Mouse (Mus musculus) liver, adult 2 months (tissue): ENCODE results near the gene Tmem254c. TPM values are rescaled to one million over a fixed set of nuclear protein-coding genes. Genes with fewer than 3 reads are reported as not detected.
"Not testable (repeated sequence)": the region's sequence is repeated elsewhere in the genome, so short reads cannot be mapped to it uniquely, and the experiment has no call there.

Source experiments
- DNase-seq: peaks from one replicate; pipeline ENCODE4 v3.0.0-alpha.2; 2011; ENCODE audit warnings: low read depth, low spot score; ENCODE audit errors: extremely low read depth
- H3K27ac ChIP-seq: fragments of 200-500 bp; replicated peaks from 2 replicates; pipeline ENCODE4 v1.5.1; 2012; ENCODE audit warnings: low read depth, mild to moderate bottlenecking, control low read depth, inconsistent platforms, low read length; ENCODE audit not compliant: insufficient read depth
- H3K27me3 ChIP-seq: fragments of 200-500 bp; 2 replicates; pipeline ENCODE4 v1.6.1; 2012; ENCODE audit warnings: mild to moderate bottlenecking, moderate library complexity, low read length, inconsistent platforms; ENCODE audit not compliant: control insufficient read depth, insufficient read depth
- H3K36me3 ChIP-seq: fragments of 200-500 bp; 2 replicates; pipeline ENCODE4 v1.6.1; 2012; ENCODE audit warnings: low read length, inconsistent platforms; ENCODE audit not compliant: control insufficient read depth, insufficient read depth
- H3K4me1 ChIP-seq: fragments of 200-500 bp; 2 replicates; pipeline ENCODE4 v1.6.1; 2011; ENCODE audit warnings: low read length; ENCODE audit not compliant: control insufficient read depth, insufficient read depth
- H3K4me3 ChIP-seq: fragments of 200-500 bp; 2 replicates; pipeline ENCODE4 v1.5.1; 2011; ENCODE audit warnings: low read depth, mild to moderate bottlenecking, control low read depth, low read length, moderate library complexity; ENCODE audit not compliant: insufficient read depth
- H3K79me2 ChIP-seq: fragments of 200-500 bp; 2 replicates; pipeline ENCODE4 v1.6.1; 2012; ENCODE audit warnings: inconsistent platforms, mild to moderate bottlenecking, low read length, moderate library complexity; ENCODE audit not compliant: control insufficient read depth, insufficient read depth
- H3K9ac ChIP-seq: fragments of 200-500 bp; 2 replicates; pipeline ENCODE4 v1.6.1; 2012; ENCODE audit warnings: low read depth, mild to moderate bottlenecking, control low read depth, inconsistent platforms, low read length
- WGBS: fragments of 180-500 bp; shearing (Covaris S2); methylation state at CpG from one replicate; pipeline ENCODE4 v1.1.7; 2018; 5-methylcytosine and 5-hydroxymethylcytosine counted together
- polyA plus RNA-seq: library from polyadenylated mRNA; depleted of rRNA; stranded (reverse); fragments of >200 nt; gene quantifications from 2 replicates; pipeline ENCODE4 v1.2.3, GENCODE M21; 2012; rRNA removed
- total RNA-seq: library from RNA; depleted of rRNA; stranded (reverse); fragments of >200 nt; gene quantifications from 2 replicates; pipeline ENCODE4 v1.2.3, GENCODE M21; 2014; rRNA removed

The Tmem254c gene
- total RNA-seq (29.7 and 34.0 TPM in 2 replicates), polyA plus RNA-seq (150 and 159 TPM in 2 replicates)

DNA sequence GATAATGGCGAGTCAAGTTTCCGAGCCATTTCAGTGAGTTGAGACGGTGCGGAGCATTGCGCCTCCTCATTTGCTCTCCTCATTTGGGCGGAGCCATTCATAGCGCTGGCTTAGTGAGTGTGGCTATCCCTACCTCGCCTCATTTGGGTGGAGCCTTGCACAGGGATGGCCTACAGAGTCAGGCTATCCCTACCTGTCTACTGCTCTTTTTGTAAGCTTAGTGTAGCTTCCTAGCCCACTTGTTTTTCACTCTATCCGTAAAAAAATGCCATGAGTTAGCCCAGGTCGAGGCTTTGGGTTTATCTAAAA is at the start of gene Tmem254c:
Gene Tmem254c (minus strand): TSS at position 31 of the 309 bp plus-strand sequence.
- WGBS, result no CpG with 5 or more reads among the region's 10 CpGs
- not testable (repeated sequence) for H3K4me3 ChIP-seq, H3K9ac ChIP-seq

DNA sequence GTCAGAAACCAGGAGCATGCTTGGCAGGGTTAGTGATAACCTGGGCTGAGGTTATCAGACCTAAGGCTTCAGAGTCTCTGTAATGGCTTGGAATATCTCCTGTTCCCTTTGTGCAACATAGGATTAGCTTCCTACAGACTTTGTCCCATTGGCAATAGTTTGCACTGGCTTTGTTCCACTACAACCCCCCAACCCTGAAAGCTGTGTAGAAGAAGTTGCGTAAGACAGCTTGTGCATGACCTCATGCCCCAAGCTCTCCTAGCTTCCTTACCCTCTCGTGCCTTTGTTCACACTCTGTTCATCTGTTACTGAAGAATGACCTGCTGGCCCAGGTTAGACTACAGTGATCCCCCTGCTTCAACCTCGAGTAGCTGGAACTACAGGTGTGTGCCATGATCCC is 30.5 kb upstream of the Tmem254c start:
- not testable (repeated sequence) for H3K4me1 ChIP-seq, H3K27me3 ChIP-seq, H3K36me3 ChIP-seq, H3K79me2 ChIP-seq, H3K9ac ChIP-seq, DNase-seq, H3K4me3 ChIP-seq, H3K27ac ChIP-seq
- no CpG with 5 or more reads among the region's 3 CpGs for WGBS

More for the DNA sequence above, at the start of gene Tmem254c:
- not testable (repeated sequence) for H3K79me2 ChIP-seq, H3K4me1 ChIP-seq, H3K36me3 ChIP-seq, DNase-seq, H3K27ac ChIP-seq, H3K27me3 ChIP-seq

DNA sequence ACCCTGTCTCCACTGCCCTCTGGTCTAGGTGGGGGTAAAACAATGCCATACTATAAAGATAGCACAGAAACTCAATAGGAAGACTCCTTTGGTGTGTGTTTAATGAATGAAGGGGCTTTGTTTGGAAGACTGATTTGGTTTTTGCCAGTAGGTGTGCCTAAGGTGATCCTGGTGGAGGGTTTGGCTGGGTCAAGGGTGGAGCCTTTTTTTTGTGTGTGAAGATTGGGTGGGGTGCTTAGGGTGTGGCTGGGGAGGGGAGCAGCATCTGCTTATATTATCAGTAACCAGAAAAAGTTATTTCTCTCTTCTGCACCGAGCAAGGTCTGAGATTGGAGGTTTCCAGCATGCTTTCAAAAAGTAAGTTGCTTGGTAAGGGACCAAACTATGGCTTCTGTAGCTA is 14.8 kb upstream of the Tmem254c start, which contains the start of gene Cphx3:
Gene Cphx3 (plus strand): TSS at position 301 of the 400 bp plus-strand sequence.
- H3K27me3 ChIP-seq, H3K36me3 ChIP-seq: not testable (repeated sequence)
- WGBS, result no CpG with 5 or more reads among the region's 1 CpGs

DNA sequence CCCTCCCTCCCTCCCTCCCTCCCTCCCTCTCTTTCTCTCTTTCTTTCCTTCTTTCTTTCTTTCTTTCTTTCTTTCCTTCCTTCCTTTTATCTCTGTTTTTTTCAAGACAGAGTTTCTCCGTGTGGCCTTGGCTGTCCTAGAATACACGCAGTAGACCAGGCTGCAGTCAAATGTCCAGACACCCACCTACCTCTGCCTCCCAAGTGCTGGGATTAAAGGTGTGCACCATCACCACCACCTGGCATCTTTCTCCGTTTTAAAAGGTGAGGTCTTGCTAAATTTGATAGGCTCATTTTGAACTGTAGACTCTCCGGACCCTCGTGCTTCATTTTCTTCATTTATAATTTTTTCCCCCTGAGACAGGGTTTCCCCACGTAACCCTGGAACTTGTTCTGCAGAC is 14.1 kb upstream of the Tmem254c start, which contains the start of gene Cphx2:
Gene Cphx2 (plus strand): TSS at position 301 of the 400 bp plus-strand sequence.
- H3K4me1 ChIP-seq, H3K4me3 ChIP-seq, DNase-seq, H3K27ac ChIP-seq, H3K79me2 ChIP-seq, H3K27me3 ChIP-seq, H3K9ac ChIP-seq, H3K36me3 ChIP-seq: not testable (repeated sequence)
- WGBS, result no CpG with 5 or more reads among the region's 6 CpGs

More for the DNA sequence above, 14.8 kb upstream of the Tmem254c start, which contains the start of gene Cphx3:
- DNase-seq, H3K27ac ChIP-seq, H3K79me2 ChIP-seq, H3K4me3 ChIP-seq, H3K9ac ChIP-seq, H3K4me1 ChIP-seq: not testable (repeated sequence)

DNA sequence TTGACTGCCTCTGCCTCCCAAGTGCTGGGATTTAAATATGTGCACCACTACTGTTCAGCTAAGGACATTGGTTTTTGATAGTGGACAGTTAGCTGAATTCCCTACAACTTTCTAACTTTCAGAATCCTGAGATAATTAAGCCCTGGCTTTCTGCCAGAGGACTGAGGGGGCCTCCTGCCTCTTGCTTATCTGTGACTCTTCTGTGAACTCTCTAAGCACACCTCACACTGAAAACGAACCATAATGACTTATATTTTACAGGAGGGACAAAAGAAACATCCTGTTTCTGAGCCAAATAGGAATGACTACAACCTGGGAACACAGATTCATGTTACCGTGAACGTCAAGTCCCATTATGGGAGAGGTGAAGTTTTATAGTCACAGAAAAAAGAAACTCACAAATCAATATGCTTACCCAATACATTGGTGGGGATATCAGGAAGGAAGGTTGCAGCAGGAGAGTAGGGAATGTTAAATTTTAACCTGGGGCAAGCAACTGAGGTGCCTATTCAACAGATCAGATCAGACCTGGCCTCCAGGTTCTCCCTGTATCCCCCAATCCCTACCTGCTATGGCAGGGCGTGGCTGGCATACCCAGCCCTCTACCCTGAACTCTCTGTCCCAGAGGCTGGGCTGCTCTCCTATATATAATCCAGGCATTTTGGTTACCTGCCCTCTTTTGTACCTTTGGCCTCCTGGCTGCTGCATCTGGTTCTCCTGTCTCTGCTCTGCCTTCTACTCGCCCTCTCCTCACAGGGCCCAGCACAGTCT is 9.7 kb upstream of the Tmem254c start:
- H3K9ac ChIP-seq, H3K79me2 ChIP-seq, H3K27me3 ChIP-seq, H3K27ac ChIP-seq, H3K36me3 ChIP-seq, DNase-seq, H3K4me3 ChIP-seq, H3K4me1 ChIP-seq: not testable (repeated sequence)
- no CpG with 5 or more reads among the region's 5 CpGs for WGBS

DNA sequence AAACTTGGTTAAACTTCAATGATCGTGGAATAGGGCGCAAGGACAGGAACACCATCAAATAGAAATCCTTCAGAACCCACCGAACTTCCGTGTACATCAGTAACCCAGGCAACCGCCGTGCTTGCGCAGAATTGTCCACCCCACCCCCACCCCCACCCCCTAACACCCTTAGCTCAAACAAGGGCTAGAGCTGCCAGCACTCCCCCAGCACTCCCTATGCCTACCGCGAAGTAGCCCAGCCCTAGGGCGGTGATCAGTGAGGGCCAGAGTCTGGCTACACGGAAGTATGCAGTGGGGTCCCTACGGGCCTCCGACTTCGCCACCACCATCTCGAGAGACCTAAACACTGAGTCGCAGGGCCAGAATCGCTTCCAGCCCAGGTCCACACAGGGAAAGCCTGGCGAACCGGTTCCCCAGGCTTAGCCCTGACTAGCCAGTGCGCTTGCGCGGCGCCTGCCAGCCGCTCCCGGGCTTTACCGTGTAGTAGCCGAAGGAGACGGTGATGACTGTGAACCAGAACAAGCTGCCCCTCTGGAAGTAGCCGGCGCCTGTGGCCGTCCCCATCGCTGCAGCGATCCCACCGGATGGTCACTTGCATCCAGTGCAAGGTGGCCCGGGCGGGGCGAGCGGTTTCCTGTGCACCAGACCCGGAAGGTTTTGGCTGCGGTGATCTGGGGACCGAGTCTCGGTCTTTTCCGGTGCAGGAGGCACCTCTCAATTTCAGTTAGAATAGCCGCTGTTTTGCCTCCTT is 406 bp downstream of the Tmem254c start:
- H3K36me3 ChIP-seq, H3K4me3 ChIP-seq, H3K9ac ChIP-seq, H3K27me3 ChIP-seq, H3K27ac ChIP-seq, DNase-seq, H3K79me2 ChIP-seq, H3K4me1 ChIP-seq: not testable (repeated sequence)
- WGBS, result no CpG with 5 or more reads among the region's 44 CpGs

DNA sequence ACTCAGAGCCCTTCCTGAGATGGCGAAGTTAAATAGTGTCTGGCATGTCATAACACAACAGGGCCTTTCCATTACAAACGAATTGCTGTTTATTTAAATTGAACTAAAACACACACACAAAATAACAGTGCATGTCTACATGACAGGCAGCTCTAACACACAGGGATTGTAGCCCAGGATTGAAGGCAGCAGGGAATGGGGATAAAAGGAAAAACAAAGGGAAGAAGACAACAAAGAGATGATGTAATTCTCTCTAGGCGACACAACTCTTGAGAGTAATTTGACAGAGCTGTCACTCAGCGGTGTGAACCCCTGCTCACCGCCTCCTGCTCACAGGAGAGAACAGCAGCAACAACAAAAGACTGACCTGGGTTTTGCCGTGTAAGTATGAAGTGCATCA is 7.8 kb downstream of the Tmem254c start:
- H3K79me2 ChIP-seq, H3K36me3 ChIP-seq, DNase-seq, H3K27me3 ChIP-seq, H3K9ac ChIP-seq, H3K4me3 ChIP-seq, H3K4me1 ChIP-seq, H3K27ac ChIP-seq: not testable (repeated sequence)
- WGBS, result no CpG with 5 or more reads among the region's 6 CpGs

DNA sequence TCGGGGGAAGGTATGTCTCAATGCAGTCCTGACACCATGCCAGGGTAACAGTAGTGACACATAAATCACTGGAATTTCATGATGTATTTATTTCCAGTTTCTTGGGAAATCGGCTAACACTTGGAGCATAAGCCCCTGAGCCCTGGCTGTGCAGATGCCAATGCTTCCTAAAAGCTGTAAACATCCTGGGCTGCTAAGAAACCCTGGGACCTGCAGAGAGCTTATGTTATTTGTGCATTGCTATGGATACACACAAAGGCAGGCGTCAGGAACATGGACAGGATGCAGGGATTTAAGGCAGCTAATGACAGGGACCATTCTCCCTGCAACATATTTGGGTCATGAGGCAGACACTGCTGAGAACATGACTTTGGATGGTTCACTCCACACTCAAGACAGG is 9.0 kb downstream of the Tmem254c start:
- no CpG with 5 or more reads among the region's 3 CpGs for WGBS
- H3K4me3 ChIP-seq, result not testable (repeated sequence)

DNA sequence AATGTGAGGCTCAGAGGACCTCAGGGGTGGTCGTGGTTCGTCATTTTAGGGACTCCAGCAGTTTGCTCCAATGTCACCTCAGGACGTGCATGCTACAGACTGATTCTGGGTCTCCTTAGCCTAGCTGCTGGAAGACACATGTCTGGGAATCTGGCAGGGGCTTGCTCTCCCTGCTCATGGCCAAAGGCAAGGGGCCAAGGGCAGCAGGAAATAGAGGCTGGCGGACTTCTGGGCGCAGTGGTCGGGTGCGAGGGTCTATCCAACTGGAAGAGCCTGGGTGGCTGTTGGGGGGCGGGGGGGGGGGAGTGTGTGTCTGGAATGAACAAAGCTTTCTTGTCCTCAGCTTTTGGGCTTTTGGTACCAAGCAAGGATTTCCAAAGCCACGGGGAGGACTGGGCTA is 18.4 kb downstream of the Tmem254c start:
- not testable (repeated sequence) for H3K27me3 ChIP-seq, H3K27ac ChIP-seq, DNase-seq, H3K4me1 ChIP-seq, H3K4me3 ChIP-seq, H3K9ac ChIP-seq, H3K36me3 ChIP-seq, H3K79me2 ChIP-seq
- no CpG with 5 or more reads among the region's 9 CpGs for WGBS

More for the DNA sequence above, 9.0 kb downstream of the Tmem254c start:
- H3K4me1 ChIP-seq, H3K27ac ChIP-seq, H3K79me2 ChIP-seq, DNase-seq, H3K9ac ChIP-seq, H3K27me3 ChIP-seq, H3K36me3 ChIP-seq: not testable (repeated sequence)
